Mouse (Mus musculus): ENCODE results near the gene Myo1c.

The Myo1c gene

GRCm38 (mm10) chr11:75713949-75714348 lies 63.6 kb downstream of the Myo1c start:
- DNase-seq (ENCODE audit: low spot score in 2 of 2): peak; percentile 8 to 17

- DNase-seq (ENCODE audit: low spot score in 2 of 2): no peak
These were observed 65.3 kb downstream of the Myo1c start for GRCm38 (mm10) chr11:75715556-75715955.

- DNase-seq (ENCODE audit: low spot score in 2 of 2): no peak
These were observed 66.5 kb downstream of the Myo1c start for GRCm38 (mm10) chr11:75716661-75717325.

- DNase-seq (ENCODE audit: low spot score in 2 of 2): no peak
These were observed 72.0 kb downstream of the Myo1c start for GRCm38 (mm10) chr11:75722339-75722738.

Data from spleen, postnatal 36 days (tissue).